Mouse (Mus musculus) fibroblast of lung, adult 2 months (primary cell): Measurements from ENCODE around the gene Nrp2.

ENCODE experiments used
- DNase-seq: peaks from one replicate; pipeline ENCODE4 v3.0.0-alpha.2; 2011; ENCODE audit warnings: low read depth

Nrp2 gene

GRCm38 (mm10) chr1:62782573-62782972, 79.5 kb downstream of the Nrp2 start:
- DNase-seq, result no peak

DNA sequence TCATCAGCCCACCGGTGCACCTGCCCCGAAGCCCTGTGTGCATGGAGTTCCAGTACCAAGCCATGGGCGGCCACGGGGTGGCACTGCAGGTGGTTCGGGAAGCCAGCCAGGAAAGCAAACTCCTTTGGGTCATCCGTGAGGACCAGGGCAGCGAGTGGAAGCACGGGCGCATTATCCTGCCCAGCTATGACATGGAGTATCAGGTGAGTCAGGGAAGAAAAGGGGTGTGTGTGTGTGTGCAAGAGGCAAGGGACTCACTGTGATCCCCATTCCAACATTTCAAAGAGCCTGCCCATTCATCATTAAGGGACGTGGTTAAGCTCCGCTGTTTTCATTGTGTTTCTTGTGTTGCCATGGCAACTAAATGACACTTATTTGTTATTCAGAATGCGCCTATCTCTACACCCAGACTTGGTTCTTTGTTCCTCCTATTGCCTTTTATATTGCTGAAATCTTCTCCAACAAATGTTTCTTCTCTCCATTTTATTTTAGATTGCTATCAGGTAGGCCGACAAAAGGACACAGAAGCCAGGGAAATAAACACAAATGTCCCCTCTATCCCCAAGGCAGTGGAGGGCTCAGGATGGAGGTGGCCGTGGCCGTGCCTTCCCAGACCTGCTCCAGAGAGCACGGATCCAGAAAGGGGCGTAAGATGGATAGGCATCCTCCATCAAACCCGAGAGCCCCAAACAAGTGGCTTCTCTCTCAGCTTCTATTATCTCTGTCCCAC, 80.4 kb downstream of the Nrp2 start:
- DNase-seq, result no peak

DNA sequence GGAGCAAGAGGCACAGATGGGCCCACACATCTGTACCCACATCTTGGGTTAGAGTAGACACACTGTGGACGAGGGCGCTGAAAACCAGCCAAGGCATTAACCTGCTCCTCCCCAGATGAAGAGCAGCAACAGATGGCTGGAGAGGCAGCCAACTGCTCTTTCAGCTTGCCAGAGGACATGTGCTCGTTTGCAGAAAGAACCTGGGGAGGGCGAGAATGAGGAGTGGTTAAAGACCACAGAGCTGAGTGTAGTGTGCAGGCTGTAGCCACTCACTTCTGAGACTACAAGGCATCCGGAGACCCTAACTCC, 81.0 kb downstream of the Nrp2 start:
- no peak for DNase-seq

GRCm38 (mm10) chr1:62786255-62786654, 83.2 kb downstream of the Nrp2 start:
- no peak for DNase-seq

DNA sequence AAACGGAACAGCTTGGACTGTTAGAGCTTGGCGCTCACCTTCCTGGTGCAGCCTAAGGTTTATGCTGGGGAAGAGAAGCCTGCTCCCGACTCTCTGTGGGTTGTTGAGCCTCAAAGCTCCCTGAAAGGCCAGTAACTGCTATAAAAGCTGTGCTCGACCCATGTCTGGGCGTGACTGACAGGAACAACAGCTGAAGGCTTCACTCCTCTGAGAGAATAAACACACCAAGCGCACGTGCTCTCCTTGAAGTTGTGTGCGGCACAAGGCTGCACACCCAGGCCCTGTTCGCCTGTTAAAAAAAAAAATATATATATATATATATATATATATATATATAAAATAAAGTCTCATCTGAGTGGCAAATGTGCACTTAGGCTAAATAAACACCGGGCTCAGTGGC, 84.5 kb downstream of the Nrp2 start:
- DNase-seq, result no peak

DNA sequence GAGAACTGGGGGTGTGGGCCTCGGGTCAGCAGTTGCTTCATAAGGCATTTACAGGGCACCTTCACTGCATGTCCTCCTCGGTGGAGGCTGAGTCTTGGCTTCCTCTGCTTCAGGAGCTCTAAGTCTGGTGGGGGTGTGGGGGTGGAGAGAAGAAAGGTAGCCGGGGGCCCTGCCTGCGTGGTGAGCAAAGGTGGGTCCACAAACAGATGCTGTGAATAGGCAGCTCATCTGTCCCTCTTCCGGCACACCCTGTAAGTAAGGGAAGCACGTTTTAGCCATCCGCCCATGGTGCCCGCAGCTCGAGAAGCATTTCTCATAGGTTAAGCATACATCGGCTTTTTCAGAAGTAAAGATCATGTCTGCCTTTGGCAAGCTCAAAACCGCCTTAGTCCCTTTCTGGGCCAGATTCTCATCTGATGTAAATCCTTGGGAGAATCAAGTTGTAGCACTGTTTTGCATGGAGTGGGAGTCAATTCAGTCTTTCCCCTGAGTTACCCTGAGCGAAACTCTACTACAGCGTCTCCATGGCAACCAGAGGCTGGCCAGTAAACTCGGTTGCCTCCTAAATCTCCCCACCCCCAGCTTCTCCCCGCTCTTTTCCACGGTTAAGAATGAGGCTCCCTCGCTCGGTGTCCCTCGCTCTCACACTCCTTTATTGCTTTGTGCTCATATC, 91.3 kb downstream of the Nrp2 start:
- DNase-seq, result no peak

- no peak for DNase-seq
Observed at GRCm38 (mm10) chr1:62794896-62795255, 91.8 kb downstream of the Nrp2 start.

DNA sequence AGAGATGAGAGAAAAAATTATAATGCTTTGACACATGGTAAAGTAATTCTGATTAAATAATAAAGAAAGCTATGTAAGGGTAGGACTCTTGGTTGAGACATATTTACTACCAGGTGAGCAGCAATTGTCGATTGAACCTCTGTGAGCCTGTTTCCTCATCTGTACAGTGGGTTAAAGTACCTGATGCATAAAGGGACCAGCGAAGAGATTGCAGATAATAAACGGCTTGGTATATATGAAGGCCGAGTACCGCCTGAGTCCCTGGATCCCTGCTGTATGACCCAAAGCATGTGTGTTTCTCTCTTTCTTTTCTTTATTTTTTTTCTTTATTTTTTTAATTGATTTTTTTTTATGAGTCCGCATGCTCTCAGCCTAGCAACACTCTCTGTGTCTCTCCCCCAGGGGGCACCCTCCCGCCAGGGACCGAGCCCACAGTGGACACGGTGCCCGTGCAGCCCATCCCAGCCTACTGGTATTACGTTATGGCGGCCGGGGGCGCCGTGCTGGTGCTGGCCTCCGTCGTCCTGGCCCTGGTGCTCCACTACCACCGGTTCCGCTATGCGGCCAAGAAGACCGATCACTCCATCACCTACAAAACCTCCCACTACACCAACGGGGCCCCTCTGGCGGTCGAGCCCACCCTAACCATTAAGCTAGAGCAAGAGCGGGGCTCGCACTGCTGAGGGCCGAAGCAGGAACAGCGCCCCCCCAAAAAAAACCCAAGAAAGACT, 92.4 kb downstream of the Nrp2 start:
- no peak for DNase-seq

DNA sequence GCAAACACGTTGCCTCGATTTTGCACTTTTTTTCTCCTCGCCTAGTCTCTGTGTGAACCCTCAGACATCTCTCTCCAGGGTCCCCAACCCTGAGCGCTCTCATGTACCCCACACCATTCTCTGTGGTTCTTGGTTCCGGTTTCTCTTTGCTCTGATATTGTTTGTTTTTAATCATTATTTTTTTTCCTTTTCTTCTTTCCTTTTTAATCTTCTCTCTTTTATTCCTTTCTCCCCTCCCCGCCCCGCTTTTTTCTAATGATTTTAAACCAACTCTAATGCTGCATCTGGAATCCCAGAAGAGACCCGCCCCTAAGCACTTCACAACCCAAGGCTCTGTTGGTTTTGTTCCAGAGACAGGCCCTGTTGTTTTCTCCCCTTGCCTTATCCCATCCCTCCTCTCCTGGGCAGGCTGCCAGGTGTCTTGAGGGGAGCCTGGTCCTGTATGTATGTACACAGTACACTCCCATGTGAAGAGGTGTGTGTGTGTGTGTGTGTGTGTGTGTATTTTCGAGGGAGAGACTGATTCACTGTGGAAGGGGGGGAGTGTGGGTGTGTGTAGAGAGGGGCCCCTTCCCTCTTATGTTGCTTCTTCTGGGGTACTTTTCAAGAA, 93.1 kb downstream of the Nrp2 start:
- DNase-seq, result no peak

GRCm38 (mm10) chr1:62799427-62799826, 96.3 kb downstream of the Nrp2 start:
- no peak for DNase-seq

DNA sequence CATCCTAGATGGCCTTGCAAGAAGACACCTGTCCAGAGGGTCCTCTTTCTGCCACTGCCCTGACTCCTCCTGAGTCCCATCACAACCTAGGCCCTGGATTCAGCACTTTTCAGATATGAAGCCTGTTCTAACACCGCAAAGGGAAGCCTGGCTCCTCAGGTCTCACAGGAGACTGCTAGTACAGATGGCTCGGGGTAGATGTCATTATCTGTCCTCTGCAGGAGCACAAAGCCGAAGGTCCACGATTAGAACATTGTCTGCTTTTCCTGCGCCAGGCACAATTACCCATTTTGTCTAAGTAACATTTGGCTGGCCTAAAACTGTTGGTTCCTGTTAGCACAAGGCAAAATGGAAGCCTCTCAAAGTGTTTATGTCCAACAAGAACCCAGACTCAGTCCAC, 97.3 kb downstream of the Nrp2 start:
- no peak for DNase-seq

- no peak for DNase-seq
Observed at GRCm38 (mm10) chr1:62801429-62801828, 98.3 kb downstream of the Nrp2 start.

DNA sequence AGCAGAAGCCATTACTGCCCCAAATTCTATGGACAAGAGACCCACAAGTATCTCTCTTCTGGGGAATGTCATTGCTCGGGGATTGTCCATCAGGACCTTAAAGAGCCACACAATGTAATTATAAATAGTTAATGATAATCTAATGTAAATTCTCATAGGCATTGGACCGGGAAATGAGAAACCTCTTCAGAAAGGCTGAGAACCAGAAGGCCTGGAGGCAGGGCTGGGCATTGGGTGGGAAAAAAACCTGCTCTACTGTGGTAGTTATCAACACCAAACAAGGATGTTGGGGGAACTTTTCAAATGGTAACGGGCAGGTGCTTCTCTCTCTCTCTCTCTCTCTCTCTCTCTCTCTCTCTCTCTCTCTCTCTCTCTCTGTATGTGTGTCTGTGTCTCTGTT, 98.8 kb downstream of the Nrp2 start:
- DNase-seq, result no peak

- no peak for DNase-seq
Observed at GRCm38 (mm10) chr1:62803544-62803943, 100.5 kb downstream of the Nrp2 start.

DNA sequence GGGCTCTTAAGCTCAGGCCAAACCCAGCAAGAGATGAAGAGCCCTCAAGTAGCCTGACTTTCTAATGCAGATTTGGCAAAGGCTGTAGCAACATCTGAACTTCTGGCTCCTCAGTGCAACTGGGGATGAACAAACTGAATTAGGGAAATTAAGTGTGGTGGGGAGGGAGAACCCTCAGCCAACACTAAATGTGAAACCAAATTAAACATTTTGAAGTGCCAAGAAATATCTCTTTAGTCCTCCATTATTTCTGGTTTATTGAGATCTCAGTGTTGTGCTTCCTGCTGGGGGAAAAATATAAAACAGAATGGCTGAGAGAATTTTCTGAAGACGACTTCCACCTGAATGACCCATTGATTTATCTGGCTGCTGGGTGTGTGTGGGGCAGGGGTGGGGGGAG, 102.9 kb downstream of the Nrp2 start:
- DNase-seq, result no peak

DNA sequence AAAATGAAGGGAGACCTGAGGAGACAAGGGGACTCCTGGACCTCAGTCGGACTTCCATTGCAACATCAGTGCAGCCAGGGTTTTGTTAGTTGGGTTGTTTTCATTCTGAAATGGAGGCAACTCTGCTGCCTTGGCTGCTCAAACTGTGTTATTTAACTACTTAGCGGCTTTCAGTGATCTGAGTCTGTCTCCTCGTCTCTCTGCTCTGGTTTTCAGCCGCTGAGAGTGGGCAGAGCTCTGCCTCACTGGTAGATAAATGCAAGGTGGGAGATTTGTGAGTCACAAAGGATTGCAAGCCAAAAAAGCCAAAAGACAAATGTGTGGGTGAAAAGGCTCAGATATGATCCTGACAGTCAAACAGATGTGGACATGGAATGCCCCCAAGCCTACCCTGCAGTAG, 105.3 kb downstream of the Nrp2 start:
- no peak for DNase-seq

GRCm38 (mm10) chr1:62809601-62810228, 106.6 kb downstream of the Nrp2 start:
- no peak for DNase-seq

- DNase-seq, result no peak
Observed at GRCm38 (mm10) chr1:62811141-62811540, 108.1 kb downstream of the Nrp2 start.

DNA sequence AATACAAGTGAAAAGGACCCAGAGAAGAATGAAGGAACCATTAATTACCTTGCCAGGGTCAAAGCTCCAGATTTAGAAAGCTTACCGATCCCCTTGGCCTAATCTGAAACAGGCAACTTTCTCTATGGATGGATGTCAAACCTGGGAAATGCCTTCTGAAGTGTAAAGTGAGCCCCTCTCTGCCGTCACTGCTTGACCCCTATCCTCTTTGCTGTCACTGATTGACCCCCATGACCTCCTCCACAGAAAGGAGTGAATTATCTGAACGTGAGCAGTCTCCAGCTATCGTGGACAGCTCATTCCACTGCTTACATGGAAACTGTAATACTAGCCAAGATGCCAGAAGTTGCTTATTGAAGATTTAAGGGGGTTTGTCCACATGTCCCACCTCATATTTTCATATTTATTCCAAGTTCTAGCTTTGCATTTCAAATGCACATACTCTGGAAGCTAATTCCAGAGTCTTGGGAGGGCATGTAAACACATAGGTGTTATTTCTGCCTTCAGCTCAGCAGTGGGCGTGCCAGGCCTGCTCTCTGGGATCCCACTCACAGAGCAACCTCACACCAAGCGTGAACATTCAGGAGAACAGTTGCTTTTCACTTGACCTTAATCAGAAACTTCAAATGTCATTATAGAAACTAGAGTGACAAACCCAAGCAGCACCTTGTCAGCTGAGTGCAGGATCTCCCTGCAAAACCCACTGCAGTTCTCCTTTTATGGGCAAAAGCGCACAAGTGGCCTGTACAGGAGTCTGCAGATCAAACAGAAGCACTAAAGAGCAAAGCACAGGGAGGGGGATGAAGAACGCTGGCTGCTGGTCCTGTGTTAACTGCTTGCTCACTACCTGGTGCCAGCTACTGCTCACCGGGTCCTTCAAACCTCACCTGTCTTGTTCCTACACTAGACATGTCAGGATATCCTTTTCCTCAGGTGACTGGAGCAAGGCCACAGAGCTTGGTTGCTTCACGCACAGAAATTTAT, 109.9 kb downstream of the Nrp2 start:
- no peak for DNase-seq

DNA sequence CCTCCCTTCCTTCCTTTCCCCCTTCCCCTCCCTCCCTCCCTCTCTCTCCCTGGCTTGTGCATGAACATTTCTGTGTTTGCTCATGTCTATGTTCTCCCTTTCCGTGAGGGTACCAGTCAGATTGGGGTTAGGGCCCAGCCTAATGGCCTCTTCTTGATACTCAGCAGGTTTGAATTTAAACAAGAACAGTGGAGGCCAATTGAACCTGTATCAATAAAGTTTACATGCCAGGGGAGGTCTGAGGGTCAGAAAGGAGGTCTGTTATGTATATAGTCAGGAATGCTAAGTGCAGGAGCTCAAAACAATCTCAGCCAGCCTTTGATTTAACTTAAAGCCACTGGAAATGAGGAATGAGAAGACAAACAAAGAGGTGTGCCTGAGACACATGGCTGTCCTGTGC, 110.9 kb downstream of the Nrp2 start:
- no peak for DNase-seq

GRCm38 (mm10) chr1:62817566-62817965, 114.5 kb downstream of the Nrp2 start:
- DNase-seq, result no peak
